Mouse (Mus musculus) cerebellum, adult 9-10 months (tissue): ENCODE measurements around the gene Ubl7.
"Not testable (repeated sequence)": the region's sequence is repeated elsewhere in the genome, so short reads cannot be mapped to it uniquely, and the experiment has no call there.

Source experiments
- DNase-seq: peaks from one replicate; pipeline ENCODE4 v3.0.0; 2022

The Ubl7 gene

DNA sequence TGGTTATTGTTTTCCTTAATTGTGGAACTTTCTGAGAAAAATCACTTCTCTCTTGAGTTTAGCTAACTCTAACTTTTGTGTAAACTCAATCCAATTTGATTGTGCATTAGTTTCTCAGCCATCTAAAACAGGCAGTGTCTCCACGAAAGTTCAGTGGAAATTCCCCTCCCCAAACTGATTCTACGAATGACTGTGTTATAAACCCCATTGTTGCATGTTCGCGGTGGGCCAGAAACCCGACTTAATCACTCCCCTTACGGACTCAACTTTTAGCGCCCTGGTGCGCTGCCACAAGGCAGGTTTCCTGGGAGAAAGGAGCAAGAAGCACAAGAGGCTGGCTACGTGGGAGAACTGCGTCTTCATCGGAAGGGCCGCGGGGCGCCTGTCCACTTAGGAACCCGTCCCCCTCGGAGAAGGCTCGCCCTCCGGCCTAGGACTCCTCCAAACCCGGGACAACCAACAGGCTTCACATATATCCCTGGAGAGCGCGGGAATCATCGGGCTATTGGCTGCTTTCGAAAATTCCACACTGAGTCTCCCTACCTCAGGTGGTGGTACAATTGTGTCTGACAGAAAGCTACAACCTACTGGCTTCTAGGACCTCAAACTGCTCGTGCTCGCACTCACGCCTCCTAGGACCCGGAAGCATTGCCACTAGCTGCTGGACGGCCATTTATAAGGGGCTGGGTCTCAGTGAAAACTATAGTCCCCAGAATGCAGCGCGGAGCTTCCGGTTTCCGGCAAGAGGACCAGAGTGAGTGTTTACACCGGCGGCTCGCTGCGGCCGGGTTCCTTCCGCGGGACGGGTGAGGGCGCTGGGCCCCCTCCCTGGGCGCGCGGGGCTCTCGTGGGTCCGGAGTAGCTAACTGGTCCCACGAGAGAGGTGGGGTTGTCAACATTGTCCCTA is at the start of gene Ubl7:
Gene Ubl7 (plus strand): TSS at position 726 of the 907 bp plus-strand sequence.
- DNase-seq = peak; percentile 91

- peak; percentile 82 for DNase-seq
Measured at GRCm38 (mm10) chr9:57861951-57862471, 48.8 kb upstream of the Ubl7 start.

- no peak for DNase-seq
Measured at GRCm38 (mm10) chr9:57864336-57864735, 46.4 kb upstream of the Ubl7 start.

- no peak for DNase-seq
Measured at GRCm38 (mm10) chr9:57866530-57866929, 44.2 kb upstream of the Ubl7 start.

- DNase-seq = no peak
Measured at GRCm38 (mm10) chr9:57867236-57867635, 43.5 kb upstream of the Ubl7 start.

DNA sequence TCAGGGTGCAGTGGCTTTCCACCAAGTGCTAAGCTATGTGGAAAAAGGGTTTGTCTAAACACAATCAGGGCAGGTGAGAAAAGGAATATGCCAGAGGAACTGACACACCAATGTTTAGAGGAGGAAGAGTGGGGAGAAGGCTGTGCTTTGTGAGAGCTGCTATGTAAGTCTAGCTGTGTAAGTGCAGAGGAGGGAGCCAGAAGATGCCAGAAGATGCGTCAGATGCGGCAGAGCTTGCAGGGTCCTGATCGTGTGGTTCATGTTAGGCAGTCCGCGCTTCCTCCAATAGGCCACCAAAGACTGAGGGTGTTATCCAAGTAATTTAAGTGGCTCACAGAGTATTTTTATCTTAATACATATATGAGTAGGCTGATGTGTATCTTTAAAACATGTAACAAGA is 42.9 kb upstream of the Ubl7 start:
- no peak for DNase-seq

DNA sequence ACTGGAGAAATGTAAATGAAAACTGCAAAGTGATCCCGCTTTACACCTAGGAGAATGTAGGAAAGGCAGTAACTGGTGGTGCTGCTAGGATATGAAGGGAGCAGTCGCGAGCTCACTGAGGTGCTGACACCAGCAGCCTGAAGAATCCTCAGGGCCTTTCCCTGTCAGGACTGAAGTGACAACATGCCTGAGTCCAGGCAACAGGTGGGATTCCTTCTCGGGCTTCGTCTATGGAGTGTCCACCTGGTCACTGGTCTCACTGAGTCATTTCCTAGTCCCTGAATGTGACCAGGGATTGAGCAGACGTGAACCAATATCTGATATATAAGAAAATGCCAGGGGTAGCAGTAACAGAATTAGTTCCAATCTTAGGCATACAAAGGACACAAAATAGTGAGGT is 42.0 kb upstream of the Ubl7 start:
- DNase-seq = no peak

- DNase-seq = no peak
Measured at GRCm38 (mm10) chr9:57870273-57870816, 40.4 kb upstream of the Ubl7 start.

DNA sequence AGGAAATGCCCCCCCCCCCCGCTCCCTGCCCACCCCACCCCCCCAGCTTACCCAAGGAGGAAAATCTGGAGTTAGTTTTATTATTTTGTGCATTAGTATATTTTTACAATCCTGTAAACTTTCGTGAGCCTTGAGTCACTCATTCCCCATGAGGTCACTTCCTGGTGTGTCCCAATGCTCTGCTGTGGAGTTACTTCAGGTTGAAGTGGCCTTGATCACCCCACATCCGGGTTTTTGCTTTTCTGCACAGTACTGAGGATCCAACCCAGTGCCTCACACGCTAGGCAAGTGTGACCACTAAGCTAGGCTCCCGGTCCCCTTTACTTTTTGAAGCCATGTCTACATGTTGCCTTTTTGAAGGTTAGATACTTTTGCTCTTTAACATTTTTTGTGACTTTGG is 36.6 kb upstream of the Ubl7 start:
- no peak for DNase-seq

- no peak for DNase-seq
Measured at GRCm38 (mm10) chr9:57874994-57875393, 35.8 kb upstream of the Ubl7 start.

DNA sequence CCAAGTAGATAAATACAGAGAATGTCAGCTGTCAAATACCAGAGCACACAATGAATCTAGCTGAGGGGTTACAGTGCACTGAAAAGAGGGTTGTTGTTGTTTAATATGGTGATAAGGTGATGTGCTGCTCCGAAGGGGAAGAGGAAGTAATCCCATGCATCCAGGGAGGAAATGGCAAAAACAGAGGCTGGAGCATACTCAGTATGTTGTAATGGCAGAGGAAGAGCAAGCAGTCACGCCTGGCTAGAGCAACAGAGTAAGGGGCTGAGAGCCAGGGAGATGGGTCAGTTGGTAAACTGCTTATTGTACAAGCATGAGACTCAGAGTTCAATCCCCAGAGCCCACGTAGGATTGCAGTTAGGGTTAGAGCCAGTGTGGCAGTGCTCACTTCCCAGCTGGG is 31.6 kb upstream of the Ubl7 start:
- no peak for DNase-seq

GRCm38 (mm10) chr9:57880278-57880677 is 30.5 kb upstream of the Ubl7 start:
- DNase-seq = no peak

GRCm38 (mm10) chr9:57881781-57882180 is 29.0 kb upstream of the Ubl7 start:
- not testable (repeated sequence) for DNase-seq

DNA sequence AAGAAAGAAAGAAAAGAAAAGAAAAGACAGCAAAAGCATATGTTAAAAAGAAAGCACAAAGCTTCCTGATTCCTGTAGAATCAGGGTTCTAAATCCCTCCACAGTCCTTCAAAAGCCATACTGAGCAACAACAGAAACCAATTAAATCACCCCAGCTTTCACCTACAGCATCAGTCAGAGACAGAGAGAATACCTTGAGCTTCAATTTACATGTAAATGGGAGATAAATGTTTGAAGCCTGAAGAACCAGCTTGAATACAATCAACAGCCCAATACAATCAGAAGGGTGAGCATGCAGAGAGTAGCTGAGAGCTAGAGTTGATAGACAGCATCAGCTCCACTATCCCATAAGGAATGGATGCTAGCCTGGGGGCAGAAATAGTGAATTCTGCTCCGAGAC is 27.4 kb upstream of the Ubl7 start:
- no peak for DNase-seq

- DNase-seq = no peak
Measured at GRCm38 (mm10) chr9:57888119-57888518, 22.7 kb upstream of the Ubl7 start.

DNA sequence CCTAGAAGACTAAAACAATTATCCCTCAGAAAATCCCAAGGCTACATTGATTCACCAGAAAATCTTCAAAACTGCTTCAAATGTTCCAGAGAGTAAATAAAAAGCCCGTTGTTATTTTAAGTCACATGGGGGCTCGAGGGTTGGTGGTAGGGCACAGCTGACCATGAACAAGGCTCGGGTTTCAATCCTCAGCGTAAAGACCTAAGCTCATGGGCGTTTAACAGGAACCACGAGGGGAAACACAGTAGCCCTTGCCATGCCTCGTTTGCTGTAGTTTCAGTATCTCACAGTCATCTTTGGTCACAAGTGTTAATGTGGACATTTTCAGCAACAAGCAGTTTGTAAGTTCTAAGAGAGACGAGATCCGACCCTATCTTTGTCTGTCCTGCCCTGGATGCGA is 10.3 kb upstream of the Ubl7 start:
- no peak for DNase-seq

- no peak for DNase-seq
Measured at GRCm38 (mm10) chr9:57901197-57901596, 9.6 kb upstream of the Ubl7 start.

DNA sequence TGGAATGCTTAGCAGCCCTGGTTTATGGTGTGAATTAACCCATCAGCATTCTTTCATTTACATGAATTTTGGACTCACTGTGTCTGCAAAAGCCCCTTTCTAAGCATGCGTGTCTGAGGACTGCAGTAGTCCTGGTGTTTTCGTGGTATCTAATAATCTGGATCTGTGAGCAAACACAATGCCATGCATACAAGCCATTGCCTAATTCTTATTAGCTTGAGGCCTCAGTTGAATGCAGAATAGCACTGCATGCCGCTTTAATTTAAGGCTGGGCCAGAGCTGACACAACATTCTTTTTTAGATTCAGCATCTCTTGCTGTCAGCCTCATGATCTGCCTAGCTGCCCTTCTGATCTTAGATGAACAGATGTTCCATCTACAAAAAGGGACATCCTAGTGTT is 9.2 kb upstream of the Ubl7 start:
- DNase-seq = no peak

DNA sequence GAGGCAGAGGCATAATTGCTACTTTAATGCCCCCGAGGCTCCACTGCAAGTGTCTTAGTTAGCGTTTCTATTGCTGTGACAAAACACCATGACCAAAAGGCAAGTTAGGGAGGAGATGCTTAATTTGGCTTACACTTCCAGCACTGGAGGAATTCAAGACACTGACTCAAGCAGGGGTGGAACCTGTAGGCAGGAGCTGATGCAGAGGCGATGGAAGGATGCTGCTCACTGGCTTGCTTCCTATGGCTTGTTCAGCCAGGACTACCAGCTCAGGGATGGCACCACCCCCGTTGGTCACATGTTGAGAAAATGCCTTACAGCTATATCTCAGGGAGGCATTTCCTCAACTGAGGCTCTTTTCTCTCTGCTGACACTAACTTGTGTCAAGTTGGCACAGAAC is 8.6 kb upstream of the Ubl7 start:
- DNase-seq = no peak

GRCm38 (mm10) chr9:57903589-57904249 is 7.1 kb upstream of the Ubl7 start:
- no peak for DNase-seq

- no peak for DNase-seq
Measured at GRCm38 (mm10) chr9:57904250-57904644, 6.5 kb upstream of the Ubl7 start.

DNA sequence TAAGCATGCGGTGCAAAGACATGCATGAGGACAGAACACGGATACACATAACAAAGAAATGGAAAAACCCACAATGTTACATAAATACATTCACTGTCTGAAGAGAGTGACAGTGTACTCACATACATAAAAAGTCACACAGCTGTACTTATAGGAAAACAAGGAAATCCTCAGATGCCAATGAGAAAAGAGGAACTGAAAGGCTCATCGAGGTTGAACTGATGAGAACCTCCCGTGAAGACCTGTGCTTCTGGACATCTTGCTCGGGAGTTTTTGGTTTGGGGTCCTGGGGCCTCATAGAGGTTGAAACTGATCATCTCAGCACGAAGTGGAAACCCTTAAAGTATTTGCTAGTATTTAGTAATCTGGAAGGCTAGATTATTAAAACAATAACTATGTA is 3.6 kb upstream of the Ubl7 start:
- DNase-seq = no peak

DNA sequence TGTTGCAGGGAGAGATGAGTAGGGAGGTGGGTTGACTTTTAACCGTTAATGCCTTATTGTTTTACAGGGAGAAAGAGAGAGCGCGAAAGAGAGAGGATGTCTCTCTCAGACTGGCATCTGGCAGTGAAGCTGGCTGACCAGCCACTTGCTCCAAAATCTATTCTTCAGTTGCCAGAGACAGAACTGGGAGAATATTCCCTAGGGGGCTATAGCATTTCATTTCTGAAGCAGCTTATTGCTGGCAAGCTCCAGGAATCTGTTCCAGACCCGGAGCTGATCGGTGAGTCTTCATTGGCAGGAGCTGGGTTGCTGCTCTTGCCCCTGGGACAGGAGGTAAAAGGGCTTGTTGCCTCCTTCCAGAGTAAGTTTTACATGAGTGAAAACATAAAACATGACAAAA is 1.8 kb downstream of the Ubl7 start:
- peak; percentile 27 for DNase-seq
